Mouse (Mus musculus): ENCODE data around the gene Fgd1.

DNA sequence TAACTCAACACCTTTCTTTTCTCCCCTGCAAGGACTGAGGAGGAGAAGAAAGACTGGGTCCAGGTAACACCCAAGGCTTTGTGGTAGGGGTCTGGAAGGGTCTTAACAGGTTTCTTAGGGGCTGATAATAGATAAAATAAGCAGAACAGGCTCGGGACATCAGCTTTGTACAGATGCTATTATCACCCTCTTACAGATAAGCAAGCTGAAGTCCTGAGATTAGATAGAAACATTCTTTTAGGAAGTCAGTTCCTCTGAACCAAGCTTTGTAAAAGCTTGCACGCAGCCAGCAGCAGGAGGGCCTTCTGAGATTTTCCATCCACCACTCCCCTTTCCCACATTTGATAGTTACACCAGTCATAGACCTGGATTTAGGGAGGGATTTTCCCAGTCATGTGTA, 39.6 kb downstream of the Fgd1 start:
- no peak for TF ChIP-seq CTCF (IDR thresholded peaks at IDR 0.05; ENCODE audit: extremely low read depth, insufficient read length, insufficient replicate concordance, low read depth, low read length)
- no peak for TF ChIP-seq POLR2A (IDR thresholded peaks at IDR 0.05; ENCODE audit: low read depth, low read length)
